21 mouse cellular contexts compared by ENCODE assay signal in genomic region chr3:84065825-84066224, GRCm38 (mm10). TPM values are rescaled to one million over a fixed set of nuclear protein-coding genes. Genes with fewer than 3 reads are reported as not detected.
DNase-seq lines count a peak whose midpoint lies in the region; TF ChIP-seq lines count a peak whose summit lies in the region.
"Had no signal": no experiment of that assay in that cellular context is flagged by ENCODE, and none has a peak within 500 bp of the region (broad histone marks: within the 10 kb centered on the region; RNA-seq: fewer than 3 reads in every experiment).

No protein-coding gene starts in this region.

- no peak for TF ChIP-seq CTCF in CH12.LX (conservative IDR thresholded peaks at IDR 0.05 in 1 of 2, IDR thresholded peaks at IDR 0.05 in 1 of 2; ENCODE audit: low read depth in 2 of 2, low read length in 2 of 2)

- dilution Hi-C loops in CH12.LX (cut with MboI; ENCODE audit: extremely low pct_ligation_motif_present, extremely low pct_unique_long_range_greater_than_20kb, low sequenced_read_pairs) = no loop called here

- H3K4me1 ChIP-seq in CH12.LX (ENCODE audit: control insufficient read depth in 1 of 2, insufficient read depth in 2 of 2) = peaks cover 35 to 91% of the 10 kb centered on the region in 2 experiments
- peaks cover 4% of the 10 kb centered on the region; the same call in 1 of the 2 replicates for H3K4me1 ChIP-seq in midbrain, embryonic 10.5 days
- H3K4me1 ChIP-seq: hindbrain, embryonic 12.5 days; intestine, embryonic 15.5 days had no signal

- 87% methylated on average over 4 of the region's 4 CpGs for WGBS in midbrain, embryonic 10.5 days

- no peak for TF ChIP-seq POLR2A in CH12.LX (IDR thresholded peaks at IDR 0.05; ENCODE audit: low read depth, low read length)

- H3K27me3 ChIP-seq in CH12.LX (replicated peaks) = no peaks in the 10 kb centered on the region
- H3K27me3 ChIP-seq in splenic B cell, adult 2 months (ENCODE audit: control insufficient read depth, insufficient read depth, low read length, poor library complexity, severe bottlenecking) = no peaks in the 10 kb centered on the region
- no peaks in the 10 kb centered on the region for H3K27me3 ChIP-seq in midbrain, embryonic 10.5 days (ENCODE audit: low read depth, poor library complexity, severe bottlenecking)
- H3K27me3 ChIP-seq: hindbrain, embryonic 12.5 days; intestine, embryonic 15.5 days; limb, embryonic 15.5 days had no signal

- peaks cover 3% of the 10 kb centered on the region for H3K9me3 ChIP-seq in CH12.LX (replicated peaks; ENCODE audit: low read length)
- no peaks in the 10 kb centered on the region for H3K9me3 ChIP-seq in midbrain, embryonic 10.5 days (replicated peaks)
- H3K9me3 ChIP-seq: heart, embryonic 10.5 days; hindbrain, embryonic 12.5 days; intestine, embryonic 15.5 days; limb, embryonic 15.5 days; liver, embryonic 15.5 days had no signal

- no peak overlapping the region for H3K4me2 ChIP-seq in CH12.LX (ENCODE audit: insufficient read depth, low read depth, poor library complexity, severe bottlenecking)
- H3K4me2 ChIP-seq: hindbrain, embryonic 12.5 days; intestine, embryonic 15.5 days; limb, embryonic 15.5 days; liver, embryonic 15.5 days had no signal

- peak overlapping the region; percentile 6; the same call in 1 of the 2 replicates for H3K9ac ChIP-seq in CH12.LX (ENCODE audit: insufficient read depth, low read depth)
- H3K9ac ChIP-seq: forebrain, postnatal 0 days; hindbrain, embryonic 12.5 days; intestine, embryonic 15.5 days; limb, embryonic 15.5 days; liver, embryonic 15.5 days had no signal

- DNase-seq in heart, adult 11 months = peak; percentile 69
- DNase-seq in heart, adult 9 months (ENCODE audit: low spot score in 2 of 2) = no peak
- DNase-seq in CH12.LX (ENCODE audit: extremely low read depth) = no peak
- peak; percentile 54 for DNase-seq in splenic B cell, adult 2 months (ENCODE audit: low read depth, low spot score)
- peak; percentile 41 to 56 for DNase-seq in thymus, postnatal 36 days
- DNase-seq in ovary, postnatal 10 days (ENCODE audit: low spot score) = no peak
- no peak for DNase-seq in layer of hippocampus, adult 18-20 months (ENCODE audit: low spot score in 2 of 2)
- no peak for DNase-seq in midbrain, embryonic 10.5 days (ENCODE audit: low spot score)
- DNase-seq: adrenal gland, postnatal 14 days; cerebellum, postnatal 10 days; forebrain, postnatal 0 days; gastrocnemius, postnatal 36 days; layer of hippocampus, postnatal 36 days; midbrain, embryonic 14.5 days; right cerebral cortex, postnatal 25 days had no signal

- no peak for TF ChIP-seq RAD21 in CH12.LX (IDR thresholded peaks at IDR 0.05; ENCODE audit: low read depth, low read length)

- no peaks in the 10 kb centered on the region for H3K79me2 ChIP-seq in CH12.LX (replicated peaks; ENCODE audit: control insufficient read depth, extremely low read depth, insufficient read depth, poor library complexity, severe bottlenecking)

- no peak overlapping the region for H3K27ac ChIP-seq in CH12.LX (ENCODE audit: insufficient read depth, low read depth)
- H3K27ac ChIP-seq in midbrain, embryonic 10.5 days (replicated peaks) = no peak overlapping the region
- H3K27ac ChIP-seq: heart, embryonic 10.5 days; hindbrain, embryonic 12.5 days; intestine, embryonic 15.5 days; limb, embryonic 15.5 days; liver, embryonic 15.5 days had no signal

- in situ Hi-C loops in CH12.LX (cut with MboI; ENCODE audit: low pct_ligation_motif_present, low pct_unique_long_range_greater_than_20kb, low sequenced_read_pairs) = loop anchor here (25.0 kb wide), 1 partner anchor 246 kb away; the partner anchor contains the start of gene Trim2

- no peaks in the 10 kb centered on the region for H3K36me3 ChIP-seq in CH12.LX (replicated peaks in 1 of 2; ENCODE audit: control insufficient read depth in 1 of 2, insufficient read depth in 1 of 2, low read length in 1 of 2)
- H3K36me3 ChIP-seq in splenic B cell, adult 2 months (ENCODE audit: control insufficient read depth, insufficient read depth, low read length, poor library complexity, severe bottlenecking) = no peaks in the 10 kb centered on the region
- no peaks in the 10 kb centered on the region for H3K36me3 ChIP-seq in midbrain, embryonic 10.5 days
- H3K36me3 ChIP-seq: heart, embryonic 10.5 days; hindbrain, embryonic 12.5 days; intestine, embryonic 15.5 days; limb, embryonic 15.5 days; liver, embryonic 15.5 days had no signal

- H3K4me3 ChIP-seq in CH12.LX (replicated peaks in 1 of 3; ENCODE audit: low read depth in 2 of 3, low read length in 2 of 3, poor library complexity in 1 of 3) = no peak overlapping the region
- H3K4me3 ChIP-seq in midbrain, embryonic 10.5 days = no peak overlapping the region
- H3K4me3 ChIP-seq: heart, embryonic 10.5 days; hindbrain, embryonic 12.5 days; intestine, embryonic 15.5 days; limb, embryonic 15.5 days; liver, embryonic 15.5 days; myocyte had no signal

- no peak for TF ChIP-seq EP300 in CH12.LX (IDR thresholded peaks at IDR 0.05; ENCODE audit: low read length)

TF ChIP-seq in CH12.LX, 34 proteins besides CTCF, POLR2A, EP300 and RAD21:
- TF ChIP-seq CHD1 (IDR thresholded peaks at IDR 0.05; ENCODE audit: low read depth, low read length) (no peak), JUN (IDR thresholded peaks at IDR 0.05; ENCODE audit: insufficient read depth, low read depth, low read length) (no peak), BHLHE40 (IDR thresholded peaks at IDR 0.05; ENCODE audit: low read depth, low read length) (0 out of 2 replicates have a peak, but pooled peaks have one; percentile 18), MEF2A (IDR thresholded peaks at IDR 0.05; ENCODE audit: borderline replicate concordance, low read depth, low read length) (0 out of 2 replicates have a peak, but pooled peaks have one; percentile 16)

RNA-seq across cellular contexts. Expression of gene Tmem131l, which starts 25.9 kb away (rescaled TPM):
- 28.7 and 37.1 TPM in 2 replicates for total RNA-seq in CH12.LX (2012; rRNA removed)
- 29.4 and 32.7 TPM in 2 replicates for total RNA-seq in CH12.LX (2014; rRNA removed)
- 78.5 and 89.7 TPM in 2 replicates for polyA plus RNA-seq in CH12.LX (2012; ENCODE audit: insufficient read length, low read depth)
- total RNA-seq in layer of hippocampus, adult 18-20 months (2021) = 10 to 100 TPM; 28.0 to 33.3 TPM
- polyA plus RNA-seq in midbrain, embryonic 10.5 days (2016; fragmentation: Nextera tagmentation; extraction: Ambion mirVana) = 59.4 and 68.0 TPM in 2 replicates

Comparison
In these comparisons a context has a peak if more than half of its experiments do, and no peak if none do; other contexts are left out.
1. DNase-seq: peak in heart, adult 11 months (single experiment), splenic B cell, adult 2 months (single experiment) and thymus, postnatal 36 days (2 of 2); none in heart, adult 9 months (0 of 2), CH12.LX (single experiment), ovary, postnatal 10 days (single experiment), layer of hippocampus, adult 18-20 months (0 of 2) and midbrain, embryonic 10.5 days (single experiment).